Mouse (Mus musculus): Measurements from ENCODE around the gene Paics. TPM values are rescaled to one million over a fixed set of nuclear protein-coding genes. Genes with fewer than 3 reads are reported as not detected.

The Paics gene
- polyA plus RNA-seq, 1 experiment from 2014 or later: 111 TPM

- no peaks in the 10 kb centered on the region for H3K4me1 ChIP-seq (ENCODE audit: insufficient read depth)
- no peak overlapping the region for H3K27ac ChIP-seq (ENCODE audit: low read depth)
- no peak overlapping the region for H3K9ac ChIP-seq (replicated peaks)
- no peak; the same call in none of the 2 replicates for TF ChIP-seq CTCF (IDR thresholded peaks at IDR 0.05; ENCODE audit: low read depth)
- DNase-seq (no peak), ATAC-seq (no peak)
- WGBS (ENCODE audit: insufficient replicate concordance): 88% methylated on average over 11 of the region's 11 CpGs
- H3K36me3 ChIP-seq (replicated peaks; ENCODE audit: insufficient read depth, low read length): peaks cover 69% of the 10 kb centered on the region
- H3K4me3 ChIP-seq (ENCODE audit: low read depth, low read length): no peak overlapping the region
- no peak overlapping the region for H3K4me2 ChIP-seq (ENCODE audit: low read depth, low read length)
- no peaks in the 10 kb centered on the region for H3K27me3 ChIP-seq (ENCODE audit: insufficient read depth, low read length)
- H3K9me3 ChIP-seq (ENCODE audit: low read length): no peaks in the 10 kb centered on the region
Observed at GRCm38 (mm10) chr5:76984015-76984414, 32.9 kb downstream of the Paics start.

GRCm38 (mm10) chr5:76990789-76991188 is 39.7 kb downstream of the Paics start:
- peak; percentile 83 for TF ChIP-seq EP300 (IDR thresholded peaks at IDR 0.05; ENCODE audit: low read depth)
- no peak for TF ChIP-seq CTCF (IDR thresholded peaks at IDR 0.05; ENCODE audit: low read depth)
- ATAC-seq: peak; percentile 53
- no peaks in the 10 kb centered on the region for H3K27me3 ChIP-seq (ENCODE audit: insufficient read depth, low read length)
- 0 out of 2 replicates have a peak overlapping the region, but pooled peaks have one; percentile 1 for H3K4me2 ChIP-seq (ENCODE audit: low read depth, low read length)
- peaks cover 4% of the 10 kb centered on the region; the same call in 1 of the 2 replicates for H3K4me1 ChIP-seq (ENCODE audit: insufficient read depth)
- H3K9ac ChIP-seq (replicated peaks): no peak overlapping the region
- H3K36me3 ChIP-seq (replicated peaks; ENCODE audit: insufficient read depth, low read length): peaks cover 74% of the 10 kb centered on the region
- H3K4me3 ChIP-seq (ENCODE audit: low read depth, low read length): no peak overlapping the region
- no peak for DNase-seq
- 64% methylated on average over 3 of the region's 3 CpGs for WGBS (ENCODE audit: insufficient replicate concordance)
- peak overlapping the region; percentile 57; the same call in 1 of the 2 replicates for H3K27ac ChIP-seq (ENCODE audit: low read depth)
- H3K9me3 ChIP-seq (ENCODE audit: low read length): no peaks in the 10 kb centered on the region

- peak; percentile 43 for DNase-seq
- Histone ChIP-seq H3K4me2 (ENCODE audit: low read depth, low read length) (peak overlapping the region; percentile 10; the same call in 1 of the 2 replicates), H3K27ac (ENCODE audit: low read depth) (peak overlapping the region; percentile 78), H3K9ac (replicated peaks) (no peak overlapping the region), H3K36me3 (replicated peaks; ENCODE audit: insufficient read depth, low read length) (peaks cover 80% of the 10 kb centered on the region), H3K9me3 (ENCODE audit: low read length) (no peaks in the 10 kb centered on the region), H3K27me3 (ENCODE audit: insufficient read depth, low read length) (no peaks in the 10 kb centered on the region), H3K4me1 (ENCODE audit: insufficient read depth) (peaks cover 4% of the 10 kb centered on the region; the same call in 1 of the 2 replicates), H3K4me3 (ENCODE audit: low read depth, low read length) (no peak overlapping the region)
- peak; percentile 94 for ATAC-seq
- WGBS (ENCODE audit: insufficient replicate concordance): 60% methylated on average over 5 of the region's 5 CpGs
- TF ChIP-seq CTCF (IDR thresholded peaks at IDR 0.05; ENCODE audit: low read depth) (no peak), EP300 (IDR thresholded peaks at IDR 0.05; ENCODE audit: low read depth) (peak; percentile 87)
Observed at GRCm38 (mm10) chr5:76993174-76993814, 42.2 kb downstream of the Paics start.

DNA sequence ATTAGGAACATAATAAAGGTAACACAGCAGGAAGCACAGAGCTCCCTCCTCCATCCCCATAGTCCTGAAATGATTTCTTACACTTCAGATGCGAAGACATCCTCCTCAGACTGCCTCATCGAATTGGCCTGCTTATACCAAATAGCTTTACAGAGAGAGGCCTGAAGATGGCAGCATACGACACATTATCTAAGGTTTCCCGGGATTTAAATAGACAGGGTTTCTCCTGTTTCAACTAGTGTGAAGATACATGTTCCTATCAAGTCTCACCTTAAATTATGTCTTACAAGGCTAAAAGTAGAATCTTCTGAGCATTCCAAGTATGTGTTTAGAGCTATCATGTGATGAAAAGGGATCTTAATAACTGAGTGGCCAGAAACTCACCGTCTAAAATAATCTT is 47.3 kb downstream of the Paics start:
- H3K4me2 ChIP-seq (ENCODE audit: low read depth, low read length): no peak overlapping the region
- H3K36me3 ChIP-seq (replicated peaks; ENCODE audit: insufficient read depth, low read length): peaks cover 63% of the 10 kb centered on the region
- H3K9ac ChIP-seq (replicated peaks): no peak overlapping the region
- TF ChIP-seq CTCF (IDR thresholded peaks at IDR 0.05; ENCODE audit: low read depth): peak; percentile 60
- TF ChIP-seq EP300 (IDR thresholded peaks at IDR 0.05; ENCODE audit: low read depth): no peak
- WGBS (ENCODE audit: insufficient replicate concordance): 60% methylated on average over 5 of the region's 5 CpGs
- DNase-seq: no peak
- H3K4me1 ChIP-seq (ENCODE audit: insufficient read depth): no peaks in the 10 kb centered on the region
- H3K9me3 ChIP-seq (ENCODE audit: low read length): no peaks in the 10 kb centered on the region
- H3K27ac ChIP-seq (ENCODE audit: low read depth): no peak overlapping the region
- no peak overlapping the region for H3K4me3 ChIP-seq (ENCODE audit: low read depth, low read length)
- no peak for ATAC-seq
- no peaks in the 10 kb centered on the region for H3K27me3 ChIP-seq (ENCODE audit: insufficient read depth, low read length)

GRCm38 (mm10) chr5:77001192-77001591 is 50.1 kb downstream of the Paics start:
- no peaks in the 10 kb centered on the region for H3K4me1 ChIP-seq (ENCODE audit: insufficient read depth)
- WGBS (ENCODE audit: insufficient replicate concordance): 88% methylated on average over 17 of the region's 17 CpGs
- no peaks in the 10 kb centered on the region for H3K27me3 ChIP-seq (ENCODE audit: insufficient read depth, low read length)
- H3K9me3 ChIP-seq (ENCODE audit: low read length): no peaks in the 10 kb centered on the region
- peaks cover 38% of the 10 kb centered on the region for H3K36me3 ChIP-seq (replicated peaks; ENCODE audit: insufficient read depth, low read length)
- H3K4me3 ChIP-seq (ENCODE audit: low read depth, low read length): no peak overlapping the region
- DNase-seq: no peak
- no peak overlapping the region for H3K9ac ChIP-seq (replicated peaks)
- TF ChIP-seq CTCF (IDR thresholded peaks at IDR 0.05; ENCODE audit: low read depth) (no peak), EP300 (IDR thresholded peaks at IDR 0.05; ENCODE audit: low read depth) (no peak)
- no peak for ATAC-seq
- no peak overlapping the region for H3K27ac ChIP-seq (ENCODE audit: low read depth)
- H3K4me2 ChIP-seq (ENCODE audit: low read depth, low read length): no peak overlapping the region

GRCm38 (mm10) chr5:77004051-77004821 is 53.1 kb downstream of the Paics start, which contains the start of gene Arl9:
Gene Arl9, plus strand, starts transcription at chr5:77004055.
- no peaks in the 10 kb centered on the region for H3K4me1 ChIP-seq (ENCODE audit: insufficient read depth)
- no peak within 1 kb of the TSS for H3K4me2 ChIP-seq (ENCODE audit: low read depth, low read length)
- no peak within 1 kb of the TSS for H3K9ac ChIP-seq (replicated peaks)
- H3K27ac ChIP-seq (ENCODE audit: low read depth): no peak within 1 kb of the TSS
- H3K27me3 ChIP-seq (ENCODE audit: insufficient read depth, low read length): no peaks in the 10 kb centered on the region
- H3K9me3 ChIP-seq (ENCODE audit: low read length): no peaks in the 10 kb centered on the region
- WGBS (ENCODE audit: insufficient replicate concordance): 85% methylated on average over 6 of the region's 6 CpGs
- H3K36me3 ChIP-seq (replicated peaks; ENCODE audit: insufficient read depth, low read length): peaks cover 10% of the 10 kb centered on the region
- TF ChIP-seq CTCF (IDR thresholded peaks at IDR 0.05; ENCODE audit: low read depth) (no peak), EP300 (IDR thresholded peaks at IDR 0.05; ENCODE audit: low read depth) (no peak)
- no peak for DNase-seq
- ATAC-seq: no peak
- H3K4me3 ChIP-seq (ENCODE audit: low read depth, low read length): no peak within 1 kb of the TSS

Measured in liver, postnatal 0 days (tissue).